Mouse (Mus musculus): ENCODE results near the gene Rbm6. TPM values are rescaled to one million over a fixed set of nuclear protein-coding genes. Genes with fewer than 3 reads are reported as not detected.

Rbm6 gene
- polyA plus RNA-seq, 1 experiment from 2014 or later = 140 TPM

GRCm38 (mm10) chr9:107771782-107772181 is 101.3 kb downstream of the Rbm6 start:
- H3K27me3 ChIP-seq (replicated peaks; ENCODE audit: control insufficient read depth, insufficient read depth, low read length) = no peaks in the 10 kb centered on the region
- WGBS = 75% methylated on average over 2 of the region's 2 CpGs
- H3K36me3 ChIP-seq (ENCODE audit: control insufficient read depth, insufficient read depth) = peaks cover 38% of the 10 kb centered on the region
- peak overlapping the region; percentile 67; the same call in 1 of the 2 replicates for H3K4me2 ChIP-seq (ENCODE audit: low read length)
- H3K9ac ChIP-seq (replicated peaks; ENCODE audit: low read depth, low read length) = no peak overlapping the region
- ATAC-seq = no peak
- no peak overlapping the region for H3K27ac ChIP-seq (ENCODE audit: low read length)
- peaks cover 18% of the 10 kb centered on the region for H3K4me1 ChIP-seq (replicated peaks; ENCODE audit: control insufficient read depth, insufficient read depth, low read length)
- H3K9me3 ChIP-seq (ENCODE audit: control insufficient read depth, low read length) = no peaks in the 10 kb centered on the region
- H3K4me3 ChIP-seq (replicated peaks; ENCODE audit: low read length) = no peak overlapping the region

GRCm38 (mm10) chr9:107770374-107771290 is 102.4 kb downstream of the Rbm6 start, which contains the start of gene Rbm5:
Gene Rbm5 (minus strand): TSS chr9:107770996.
- H3K4me2 ChIP-seq (ENCODE audit: low read length) = peak within 1 kb of the TSS; percentile 75
- peak within 1 kb of the TSS; percentile 93 for H3K27ac ChIP-seq (ENCODE audit: low read length)
- WGBS = under 1% methylated on average over 60 of the region's 60 CpGs
- no peaks in the 10 kb centered on the region for H3K27me3 ChIP-seq (replicated peaks; ENCODE audit: control insufficient read depth, insufficient read depth, low read length)
- H3K4me3 ChIP-seq (replicated peaks; ENCODE audit: low read length) = peak within 1 kb of the TSS; percentile 100
- H3K9me3 ChIP-seq (ENCODE audit: control insufficient read depth, low read length) = no peaks in the 10 kb centered on the region
- peaks cover 18% of the 10 kb centered on the region for H3K4me1 ChIP-seq (replicated peaks; ENCODE audit: control insufficient read depth, insufficient read depth, low read length)
- peak within 1 kb of the TSS; percentile 99 for H3K9ac ChIP-seq (replicated peaks; ENCODE audit: low read depth, low read length)
- peak; percentile 100 for ATAC-seq
- H3K36me3 ChIP-seq (ENCODE audit: control insufficient read depth, insufficient read depth) = peaks cover 38% of the 10 kb centered on the region

GRCm38 (mm10) chr9:107770037-107770373 is 103.0 kb downstream of the Rbm6 start:
- Histone ChIP-seq H3K27me3 (replicated peaks; ENCODE audit: control insufficient read depth, insufficient read depth, low read length) (no peaks in the 10 kb centered on the region), H3K9ac (replicated peaks; ENCODE audit: low read depth, low read length) (peak overlapping the region; percentile 99), H3K4me2 (ENCODE audit: low read length) (peak overlapping the region; percentile 75), H3K36me3 (ENCODE audit: control insufficient read depth, insufficient read depth) (peaks cover 40% of the 10 kb centered on the region), H3K4me3 (replicated peaks; ENCODE audit: low read length) (peak overlapping the region; percentile 100), H3K27ac (ENCODE audit: low read length) (peak overlapping the region; percentile 93), H3K4me1 (replicated peaks; ENCODE audit: control insufficient read depth, insufficient read depth, low read length) (peaks cover 18% of the 10 kb centered on the region), H3K9me3 (ENCODE audit: control insufficient read depth, low read length) (no peaks in the 10 kb centered on the region)
- 2% methylated on average over 9 of the region's 9 CpGs for WGBS
- no peak for ATAC-seq

- WGBS = 7% methylated on average over 4 of the region's 4 CpGs
- Histone ChIP-seq H3K9me3 (ENCODE audit: control insufficient read depth, low read length) (no peaks in the 10 kb centered on the region), H3K4me3 (replicated peaks; ENCODE audit: low read length) (peak overlapping the region; percentile 100), H3K4me2 (ENCODE audit: low read length) (peak overlapping the region; percentile 75), H3K27ac (ENCODE audit: low read length) (0 out of 2 replicates have a peak overlapping the region, but pooled peaks have one; percentile 12), H3K27me3 (replicated peaks; ENCODE audit: control insufficient read depth, insufficient read depth, low read length) (no peaks in the 10 kb centered on the region), H3K36me3 (ENCODE audit: control insufficient read depth, insufficient read depth) (peaks cover 40% of the 10 kb centered on the region), H3K9ac (replicated peaks; ENCODE audit: low read depth, low read length) (peak overlapping the region; percentile 99), H3K4me1 (replicated peaks; ENCODE audit: control insufficient read depth, insufficient read depth, low read length) (peaks cover 18% of the 10 kb centered on the region)
- no peak for ATAC-seq
These were observed 103.5 kb downstream of the Rbm6 start for GRCm38 (mm10) chr9:107769445-107770000.

- peaks cover 38% of the 10 kb centered on the region for H3K36me3 ChIP-seq (ENCODE audit: control insufficient read depth, insufficient read depth)
- H3K9ac ChIP-seq (replicated peaks; ENCODE audit: low read depth, low read length) = no peak overlapping the region
- no peak overlapping the region for H3K27ac ChIP-seq (ENCODE audit: low read length)
These were observed 104.2 kb downstream of the Rbm6 start for GRCm38 (mm10) chr9:107768851-107769250.

GRCm38 (mm10) chr9:107759593-107759992 is 113.4 kb downstream of the Rbm6 start:
- no peak overlapping the region for H3K4me3 ChIP-seq (replicated peaks; ENCODE audit: low read length)
- H3K9ac ChIP-seq (replicated peaks; ENCODE audit: low read depth, low read length) = no peak overlapping the region
- no peak for ATAC-seq
- 92% methylated on average over 6 of the region's 6 CpGs for WGBS
- no peaks in the 10 kb centered on the region for H3K4me1 ChIP-seq (replicated peaks; ENCODE audit: control insufficient read depth, insufficient read depth, low read length)
- peaks cover 56% of the 10 kb centered on the region for H3K36me3 ChIP-seq (ENCODE audit: control insufficient read depth, insufficient read depth)
- no peaks in the 10 kb centered on the region for H3K27me3 ChIP-seq (replicated peaks; ENCODE audit: control insufficient read depth, insufficient read depth, low read length)
- H3K27ac ChIP-seq (ENCODE audit: low read length) = no peak overlapping the region
- H3K4me2 ChIP-seq (ENCODE audit: low read length) = no peak overlapping the region
- no peaks in the 10 kb centered on the region for H3K9me3 ChIP-seq (ENCODE audit: control insufficient read depth, low read length)

More at GRCm38 (mm10) chr9:107768851-107769250, 104.2 kb downstream of the Rbm6 start:
- Histone ChIP-seq H3K4me3 (replicated peaks; ENCODE audit: low read length) (peak overlapping the region; percentile 100), H3K27me3 (replicated peaks; ENCODE audit: control insufficient read depth, insufficient read depth, low read length) (no peaks in the 10 kb centered on the region), H3K4me2 (ENCODE audit: low read length) (peak overlapping the region; percentile 75), H3K4me1 (replicated peaks; ENCODE audit: control insufficient read depth, insufficient read depth, low read length) (peaks cover 18% of the 10 kb centered on the region), H3K9me3 (ENCODE audit: control insufficient read depth, low read length) (no peaks in the 10 kb centered on the region)
- no peak for ATAC-seq
- 84% methylated on average over 5 of the region's 5 CpGs for WGBS

- WGBS = 87% methylated on average over 5 of the region's 5 CpGs
These were observed 122.7 kb downstream of the Rbm6 start for GRCm38 (mm10) chr9:107750378-107750777.

GRCm38 (mm10) chr9:107748063-107748462 is 125.0 kb downstream of the Rbm6 start:
- Histone ChIP-seq H3K9me3 (ENCODE audit: control insufficient read depth, low read length) (peaks cover 3% of the 10 kb centered on the region; the same call in 1 of the 2 replicates), H3K9ac (replicated peaks; ENCODE audit: low read depth, low read length) (no peak overlapping the region), H3K27me3 (replicated peaks; ENCODE audit: control insufficient read depth, insufficient read depth, low read length) (no peaks in the 10 kb centered on the region), H3K4me1 (replicated peaks; ENCODE audit: control insufficient read depth, insufficient read depth, low read length) (no peaks in the 10 kb centered on the region), H3K4me2 (ENCODE audit: low read length) (no peak overlapping the region), H3K27ac (ENCODE audit: low read length) (no peak overlapping the region), H3K4me3 (replicated peaks; ENCODE audit: low read length) (no peak overlapping the region), H3K36me3 (ENCODE audit: control insufficient read depth, insufficient read depth) (peaks cover 95% of the 10 kb centered on the region)
- 98% methylated on average over 3 of the region's 3 CpGs for WGBS
- no peak for ATAC-seq

More at GRCm38 (mm10) chr9:107750378-107750777, 122.7 kb downstream of the Rbm6 start:
- Histone ChIP-seq H3K4me2 (ENCODE audit: low read length) (no peak overlapping the region), H3K27me3 (replicated peaks; ENCODE audit: control insufficient read depth, insufficient read depth, low read length) (no peaks in the 10 kb centered on the region), H3K9me3 (ENCODE audit: control insufficient read depth, low read length) (peaks cover 3% of the 10 kb centered on the region; the same call in 1 of the 2 replicates), H3K27ac (ENCODE audit: low read length) (no peak overlapping the region), H3K4me1 (replicated peaks; ENCODE audit: control insufficient read depth, insufficient read depth, low read length) (no peaks in the 10 kb centered on the region), H3K4me3 (replicated peaks; ENCODE audit: low read length) (no peak overlapping the region), H3K9ac (replicated peaks; ENCODE audit: low read depth, low read length) (no peak overlapping the region), H3K36me3 (ENCODE audit: control insufficient read depth, insufficient read depth) (peaks cover 85% of the 10 kb centered on the region)
- ATAC-seq = no peak

GRCm38 (mm10) chr9:107747310-107747709 is 125.7 kb downstream of the Rbm6 start:
- Histone ChIP-seq H3K4me3 (replicated peaks; ENCODE audit: low read length) (no peak overlapping the region), H3K4me1 (replicated peaks; ENCODE audit: control insufficient read depth, insufficient read depth, low read length) (no peaks in the 10 kb centered on the region), H3K4me2 (ENCODE audit: low read length) (no peak overlapping the region), H3K27me3 (replicated peaks; ENCODE audit: control insufficient read depth, insufficient read depth, low read length) (no peaks in the 10 kb centered on the region), H3K36me3 (ENCODE audit: control insufficient read depth, insufficient read depth) (peaks cover 96% of the 10 kb centered on the region), H3K27ac (ENCODE audit: low read length) (no peak overlapping the region), H3K9ac (replicated peaks; ENCODE audit: low read depth, low read length) (no peak overlapping the region), H3K9me3 (ENCODE audit: control insufficient read depth, low read length) (peaks cover 3% of the 10 kb centered on the region; the same call in 1 of the 2 replicates)
- no peak for ATAC-seq
- 90% methylated on average over 1 of the region's 1 CpGs for WGBS
